Mouse (Mus musculus) ovary, adult 18-20 months (tissue): ENCODE data around the gene Rin1.
"Not testable (repeated sequence)": the region's sequence is repeated elsewhere in the genome, so short reads cannot be mapped to it uniquely, and the experiment has no call there.

Experiments used
- DNase-seq: peaks from one replicate; pipeline ENCODE4 v3.0.0; 2022; ENCODE audit warnings: low spot score, mixed read lengths

Gene Rin1

GRCm38 (mm10) chr19:5050047-5050905, at the start of gene Rin1:
Rin1 (plus strand) TSS chr19:5050481.
- DNase-seq: peak; percentile 23

- DNase-seq: peak; percentile 68
Measured at GRCm38 (mm10) chr19:5001666-5002406, 48.4 kb upstream of the Rin1 start.

- DNase-seq: not testable (repeated sequence)
Measured at GRCm38 (mm10) chr19:5003644-5004043, 46.6 kb upstream of the Rin1 start.

- no peak for DNase-seq
Measured at GRCm38 (mm10) chr19:5004925-5005324, 45.4 kb upstream of the Rin1 start.

- no peak for DNase-seq
Measured at GRCm38 (mm10) chr19:5013138-5013537, 37.1 kb upstream of the Rin1 start.

GRCm38 (mm10) chr19:5014961-5015398, 35.3 kb upstream of the Rin1 start:
- DNase-seq: no peak

- DNase-seq: no peak
Measured at GRCm38 (mm10) chr19:5016221-5016742, 34.0 kb upstream of the Rin1 start.

- no peak for DNase-seq
Measured at GRCm38 (mm10) chr19:5016782-5017181, 33.5 kb upstream of the Rin1 start.

GRCm38 (mm10) chr19:5017611-5018010, 32.7 kb upstream of the Rin1 start:
- no peak for DNase-seq

- DNase-seq: no peak
Measured at GRCm38 (mm10) chr19:5018191-5018590, 32.1 kb upstream of the Rin1 start.

GRCm38 (mm10) chr19:5021416-5021815, 28.9 kb upstream of the Rin1 start:
- DNase-seq: no peak

- DNase-seq: peak; percentile 93
Measured at GRCm38 (mm10) chr19:5023621-5024479, 26.4 kb upstream of the Rin1 start, which contains the start of gene Slc29a2. Slc29a2 (plus strand) TSS chr19:5023860.

- no peak for DNase-seq
Measured at GRCm38 (mm10) chr19:5026111-5026510, 24.2 kb upstream of the Rin1 start.

- DNase-seq: no peak
Measured at GRCm38 (mm10) chr19:5032686-5033085, 17.6 kb upstream of the Rin1 start.

- no peak for DNase-seq
Measured at GRCm38 (mm10) chr19:5036577-5036976, 13.7 kb upstream of the Rin1 start.

GRCm38 (mm10) chr19:5037678-5038571, 12.4 kb upstream of the Rin1 start:
- DNase-seq: peak; percentile 62

- DNase-seq: peak; percentile 84
Measured at GRCm38 (mm10) chr19:5038709-5039156, 11.5 kb upstream of the Rin1 start, which contains the start of the genes B4gat1 and AC124502.3. B4gat1 (plus strand) TSS chr19:5038826. AC124502.3 (plus strand) TSS chr19:5038891.

GRCm38 (mm10) chr19:5039301-5040114, 10.8 kb upstream of the Rin1 start:
- no peak for DNase-seq

- DNase-seq: peak; percentile 87
Measured at GRCm38 (mm10) chr19:5040862-5041523, 9.3 kb upstream of the Rin1 start, which contains the start of gene Brms1. Brms1 (plus strand) TSS chr19:5041354.
